Mouse (Mus musculus) spleen, postnatal 0 days (tissue): ENCODE results near the gene Hmgcs1. TPM values are rescaled to one million over a fixed set of nuclear protein-coding genes. Genes with fewer than 3 reads are reported as not detected.

Experiments used
- polyA plus RNA-seq: library from polyadenylated mRNA; unstranded; fragments of >200 nt; fragmentation: Nextera tagmentation; extraction: Ambion mirVana; gene quantifications from 2 replicates; pipeline ENCODE4 v1.2.1, GENCODE M21; 2015

Hmgcs1 gene
- polyA plus RNA-seq = 12.6 and 15.1 TPM in 2 replicates

DNA sequence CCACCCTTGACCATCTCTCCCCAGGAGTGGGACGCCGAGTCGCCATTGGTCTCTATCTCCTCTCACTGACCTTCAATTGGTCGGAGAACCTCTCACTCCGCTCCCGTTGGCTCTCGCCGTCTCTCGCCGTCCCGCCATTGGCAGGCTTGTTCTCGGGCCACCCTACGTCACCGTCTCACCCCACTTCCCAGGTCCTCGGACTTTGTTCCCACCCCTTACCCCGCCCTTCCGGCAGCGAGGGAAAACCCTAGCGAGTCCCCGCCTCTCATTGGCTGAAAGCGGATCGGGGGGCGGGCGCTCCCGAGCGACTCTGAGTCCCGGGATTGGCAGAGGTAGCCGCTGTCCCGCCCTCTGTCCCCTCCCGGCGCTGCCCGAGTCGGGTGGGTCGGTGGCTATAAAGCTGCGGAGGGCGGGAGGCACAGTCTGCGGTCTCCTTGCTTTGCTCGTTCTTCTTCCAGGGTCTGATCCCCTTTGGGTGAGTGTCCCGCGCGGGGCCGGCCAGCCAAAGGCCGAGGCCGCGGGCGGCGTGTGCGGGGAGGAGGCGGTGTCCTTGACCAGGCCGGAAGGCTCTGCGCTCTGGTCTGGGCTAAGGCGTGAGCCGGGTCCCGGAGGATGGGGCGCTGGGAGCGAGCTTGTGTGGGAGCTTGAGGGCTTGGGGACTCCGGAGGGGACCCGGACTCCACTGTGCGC, at the start of gene Hmgcs1:
Gene Hmgcs1 (plus strand): TSS at position 341 of the 690 bp plus-strand sequence.

GRCm38 (mm10) chr13:119755681-119756471, 65.7 kb downstream of the Hmgcs1 start, which contains the start of gene Nim1k:
Nim1k (minus strand) TSS chr13:119755882.

Other genes starting within 250 kb of the Hmgcs1 start
- 29.8 and 36.2 TPM in 2 replicates for gene 4833420G17Rik, start 227.6 kb upstream of the Hmgcs1 start, polyA plus RNA-seq
- gene Tmem267, start 202.3 kb upstream of the Hmgcs1 start, polyA plus RNA-seq = 0.49 and 0.70 TPM in 2 replicates
- 0.19 and 0.59 TPM in 2 replicates for gene 3110070M22Rik, start 202.0 kb upstream of the Hmgcs1 start, polyA plus RNA-seq
- gene Ccl28, start 66.6 kb upstream of the Hmgcs1 start, polyA plus RNA-seq = 0.06 TPM in 1 of 2 replicates, not detected in the other
- 0.29 and 0.35 TPM in 2 replicates for gene Nim1k, start 65.5 kb downstream of the Hmgcs1 start, polyA plus RNA-seq
- gene Zfp131, start 100.5 kb downstream of the Hmgcs1 start, polyA plus RNA-seq = 22.9 and 23.5 TPM in 2 replicates
- gene AF067063, start 139.8 kb downstream of the Hmgcs1 start, polyA plus RNA-seq = not detected in 2 replicates
- gene D13Ertd608e, start 145.6 kb downstream of the Hmgcs1 start, polyA plus RNA-seq = not detected in 2 replicates
- gene Tcstv1, start 204.4 kb downstream of the Hmgcs1 start, polyA plus RNA-seq = not detected in 2 replicates
- 0.10 and 0.38 TPM in 2 replicates for gene Gm21761, start 238.9 kb downstream of the Hmgcs1 start, polyA plus RNA-seq